Mouse (Mus musculus): ENCODE results near the gene Fam160a2. TPM values are rescaled to one million over a fixed set of nuclear protein-coding genes. Genes with fewer than 3 reads are reported as not detected.
"Not testable (repeated sequence)": the region's sequence is repeated elsewhere in the genome, so short reads cannot be mapped to it uniquely, and the experiment has no call there.

Fam160a2 gene
- total RNA-seq, 2 experiments from 2014 or later, result 9.6 to 12.2 TPM

DNA sequence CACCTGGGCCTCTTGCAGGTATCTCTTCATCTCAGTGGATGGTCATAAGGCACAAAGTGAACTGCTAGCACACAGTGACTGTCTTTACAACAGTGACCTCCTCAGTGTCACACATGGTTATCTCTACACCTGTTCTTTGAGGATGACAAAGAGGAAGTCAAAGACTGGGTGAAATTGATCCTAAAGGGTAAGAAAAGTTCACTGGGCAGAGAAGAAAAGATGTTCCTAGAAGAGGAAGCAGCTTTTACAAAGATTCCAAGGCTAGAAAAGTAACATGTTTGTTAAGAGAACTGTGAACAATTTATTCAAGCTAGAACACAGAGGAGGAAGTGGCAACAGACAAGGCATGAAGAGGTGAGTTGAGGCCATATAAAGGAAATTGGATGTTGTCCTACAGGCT lies 3.7 kb downstream of the Fam160a2 start:
- intact Hi-C loops (cut with DNase I; ENCODE audit: low total_unique reads), result no loop called here
- no peak for DNase-seq

DNA sequence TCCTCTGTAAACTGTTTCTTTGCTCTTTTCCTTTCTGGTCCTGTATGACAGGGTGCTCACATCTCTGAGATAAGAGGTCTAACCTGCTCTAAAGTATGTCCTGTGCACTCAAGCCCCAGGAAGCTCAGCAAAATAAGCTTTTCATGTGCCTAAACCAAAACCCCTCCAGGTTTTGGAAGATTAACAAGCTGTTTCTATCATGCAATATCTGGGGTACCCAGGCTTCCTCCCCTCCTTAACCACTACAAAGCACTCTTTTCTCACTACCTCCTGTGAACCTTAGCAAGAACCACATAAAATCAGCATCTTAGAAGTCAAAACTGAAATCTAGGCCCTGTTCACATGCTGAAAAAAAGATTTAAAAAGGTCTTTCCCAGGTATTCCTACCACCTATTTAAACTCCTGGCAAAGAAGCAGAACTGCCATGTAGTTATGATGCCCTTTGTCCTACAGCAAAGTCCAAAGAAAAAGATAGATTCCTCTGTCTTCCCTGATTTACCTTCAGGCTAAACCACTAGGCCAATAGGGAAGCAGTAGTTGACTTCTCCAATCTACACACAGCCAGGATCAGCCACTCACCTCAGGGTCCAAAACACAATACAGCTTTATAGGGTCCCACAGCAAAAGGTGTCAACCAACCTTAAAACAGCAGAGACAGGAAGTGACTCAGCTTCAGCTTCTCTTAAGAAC lies 4.6 kb downstream of the Fam160a2 start:
- intact Hi-C loops (cut with DNase I; ENCODE audit: low total_unique reads), result no loop called here
- DNase-seq, result no peak

DNA sequence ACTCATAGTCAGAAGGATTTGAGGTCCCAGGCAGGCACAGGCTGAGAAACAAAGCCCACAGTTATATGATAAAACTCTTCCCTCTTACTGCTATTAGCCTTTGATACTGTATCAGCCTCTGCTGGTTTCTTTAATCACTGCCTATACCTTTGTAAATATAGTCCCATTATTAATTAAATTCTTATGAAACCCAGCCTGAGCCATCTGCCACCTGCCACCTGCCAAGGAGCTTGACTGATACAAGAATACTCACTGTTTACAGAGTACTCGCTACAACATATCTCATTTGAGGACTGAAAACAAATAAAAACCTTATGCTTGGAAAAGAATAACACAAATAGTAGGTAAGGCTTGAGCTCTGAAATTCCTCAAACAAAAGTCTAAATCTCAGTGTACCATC lies 5.2 kb downstream of the Fam160a2 start:
- intact Hi-C loops (cut with DNase I; ENCODE audit: low total_unique reads), result no loop called here

DNA sequence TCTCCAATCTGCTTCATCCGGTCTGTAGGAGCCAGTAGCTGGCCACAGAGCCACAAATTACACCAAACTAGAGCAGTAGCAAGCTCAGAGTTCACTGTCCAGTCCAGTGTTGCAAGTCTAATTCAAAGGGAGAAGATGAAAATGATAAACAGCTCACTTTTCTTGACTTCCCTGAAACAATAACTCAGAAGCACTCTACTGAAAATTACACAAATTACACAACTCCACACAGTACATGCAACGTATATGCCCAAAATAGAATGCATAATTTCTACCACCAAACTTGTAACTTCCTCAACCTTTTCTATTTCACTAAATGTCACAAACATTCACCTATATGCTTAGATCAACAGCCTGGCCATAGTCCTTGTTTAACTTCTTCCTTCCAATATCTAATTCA lies 9.6 kb downstream of the Fam160a2 start:
- intact Hi-C loops (cut with DNase I; ENCODE audit: low total_unique reads), result no loop called here
- no peak for DNase-seq

More for the DNA sequence above, 5.2 kb downstream of the Fam160a2 start:
- no peak for DNase-seq

DNA sequence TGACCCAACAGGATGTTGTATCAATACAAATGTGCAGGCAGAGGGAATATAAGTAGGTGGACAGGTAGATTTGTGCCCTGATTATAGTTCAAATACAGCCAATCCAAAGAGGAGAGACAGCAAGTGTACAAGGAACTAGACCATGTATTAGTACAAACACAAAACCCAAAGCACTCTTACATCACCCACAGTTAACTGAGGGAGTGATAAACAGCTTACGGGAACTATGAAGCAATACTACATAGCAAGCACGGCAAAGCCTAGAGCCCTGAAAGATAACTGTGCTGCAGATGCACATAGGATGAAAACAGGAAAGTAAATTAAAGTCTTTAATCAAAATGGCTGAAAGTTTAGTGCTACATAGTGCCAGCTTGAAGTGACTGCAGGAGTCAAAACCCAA lies 12.2 kb downstream of the Fam160a2 start:
- intact Hi-C loops (cut with DNase I; ENCODE audit: low total_unique reads), result no loop called here
- DNase-seq, result no peak

DNA sequence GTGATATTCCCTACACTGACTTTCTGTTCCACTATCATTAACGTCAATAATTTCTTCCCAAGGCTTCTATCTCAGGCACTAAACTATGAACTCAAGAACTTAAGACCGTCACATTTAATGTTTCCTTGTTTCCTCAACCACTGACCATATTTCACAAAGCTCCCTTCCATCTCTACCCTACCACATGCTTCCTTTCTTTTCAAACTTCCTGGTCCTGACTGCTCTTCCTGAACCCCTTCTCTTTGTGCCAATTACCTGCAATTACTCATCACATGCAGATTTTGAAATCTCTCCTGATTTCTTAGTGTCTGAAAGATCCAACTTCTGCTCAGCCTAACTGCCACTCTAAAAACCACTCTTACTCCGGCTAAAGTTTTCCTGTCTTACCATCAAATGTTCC lies 19.5 kb downstream of the Fam160a2 start:
- intact Hi-C loops (cut with DNase I; ENCODE audit: low total_unique reads), result no loop called here
- no peak for DNase-seq

- intact Hi-C loops (cut with DNase I; ENCODE audit: low total_unique reads), result no loop called here
- DNase-seq, result no peak
Measured at GRCm38 (mm10) chr7:105374866-105375265, 25.0 kb downstream of the Fam160a2 start, which contains the start of gene Gm5901. Gene Gm5901 (plus strand): TSS chr7:105375038.

DNA sequence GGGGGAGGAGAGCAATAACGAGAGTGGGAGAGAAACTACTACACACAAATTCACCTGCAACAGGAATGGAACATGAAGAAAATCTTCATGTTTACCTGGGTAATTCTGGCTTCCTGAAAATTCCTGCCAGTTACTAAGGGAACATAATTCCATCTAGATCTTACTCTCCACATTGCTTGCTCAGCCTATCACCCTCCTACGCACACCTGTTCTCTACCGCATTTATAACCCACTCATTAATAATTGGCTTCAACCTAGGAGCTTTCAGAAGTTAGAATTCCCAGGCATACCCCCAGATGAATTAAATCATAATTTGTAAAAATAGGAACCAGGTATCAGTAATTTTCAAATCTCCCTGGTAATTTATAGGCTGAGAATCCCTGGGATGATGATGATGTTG lies 25.9 kb downstream of the Fam160a2 start:
- intact Hi-C loops (cut with DNase I; ENCODE audit: low total_unique reads), result no loop called here
- no peak for DNase-seq

GRCm38 (mm10) chr7:105373509-105373908 lies 26.3 kb downstream of the Fam160a2 start:
- intact Hi-C loops (cut with DNase I; ENCODE audit: low total_unique reads), result no loop called here
- no peak for DNase-seq

- no peak for DNase-seq
- intact Hi-C loops (cut with DNase I; ENCODE audit: low total_unique reads), result no loop called here
Measured at GRCm38 (mm10) chr7:105372912-105373311, 26.9 kb downstream of the Fam160a2 start.

GRCm38 (mm10) chr7:105368521-105368920 lies 31.3 kb downstream of the Fam160a2 start:
- intact Hi-C loops (cut with DNase I; ENCODE audit: low total_unique reads), result no loop called here
- DNase-seq, result no peak

GRCm38 (mm10) chr7:105367930-105368329 lies 31.9 kb downstream of the Fam160a2 start, which contains the start of gene Olfr692:
Gene Olfr692 (plus strand): TSS chr7:105368230.
- intact Hi-C loops (cut with DNase I; ENCODE audit: low total_unique reads), result no loop called here

GRCm38 (mm10) chr7:105367268-105367667 lies 32.6 kb downstream of the Fam160a2 start:
- intact Hi-C loops (cut with DNase I; ENCODE audit: low total_unique reads), result no loop called here
- no peak for DNase-seq

More at GRCm38 (mm10) chr7:105367930-105368329, 31.9 kb downstream of the Fam160a2 start, which contains the start of gene Olfr692:
- DNase-seq, result no peak

DNA sequence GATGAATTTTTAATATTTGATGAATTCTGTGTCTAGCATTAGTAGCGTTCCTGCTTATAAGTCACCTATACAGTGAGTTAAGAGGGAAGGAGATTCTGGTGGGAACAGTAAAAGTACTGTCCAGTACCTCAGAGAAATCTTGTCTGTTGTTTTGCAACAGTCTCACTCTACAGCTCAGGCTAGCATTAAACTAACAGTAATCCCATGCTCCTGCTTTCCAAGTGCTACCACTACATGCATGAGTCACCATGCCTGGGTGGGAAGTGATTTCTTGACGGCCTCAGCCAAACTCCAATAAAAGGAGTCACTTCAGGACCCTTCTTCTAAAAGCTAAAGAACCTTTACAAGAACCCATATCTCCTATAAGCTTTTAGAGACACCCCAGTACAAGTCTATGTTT lies 38.1 kb downstream of the Fam160a2 start:
- intact Hi-C loops (cut with DNase I; ENCODE audit: low total_unique reads), result no loop called here
- no peak for DNase-seq

GRCm38 (mm10) chr7:105356487-105356886 lies 43.4 kb downstream of the Fam160a2 start:
- DNase-seq; intact Hi-C loops (cut with DNase I; ENCODE audit: low total_unique reads): not testable (repeated sequence)

DNA sequence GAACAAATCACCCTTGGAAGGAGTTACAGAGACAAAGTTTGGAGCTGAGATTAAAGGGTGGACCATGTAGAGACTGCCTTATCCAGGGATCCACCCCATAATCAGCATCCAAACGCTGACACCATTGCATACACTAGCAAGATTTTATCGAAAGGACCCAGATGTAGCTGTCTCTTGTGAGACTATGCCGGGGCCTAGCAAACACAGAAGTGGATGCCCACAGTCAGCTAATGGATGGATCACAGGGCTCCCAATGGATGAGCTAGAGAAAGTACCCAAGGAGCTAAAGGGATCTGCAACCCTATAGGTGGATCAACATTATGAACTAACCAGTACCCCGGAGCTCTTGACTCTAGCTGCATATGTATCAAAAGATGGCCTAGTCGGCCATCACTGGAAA lies 43.8 kb downstream of the Fam160a2 start:
- intact Hi-C loops (cut with DNase I; ENCODE audit: low total_unique reads); DNase-seq: not testable (repeated sequence)

- DNase-seq, result no peak
- intact Hi-C loops (cut with DNase I; ENCODE audit: low total_unique reads), result no loop called here
Measured at GRCm38 (mm10) chr7:105342752-105343151, 57.1 kb downstream of the Fam160a2 start.

DNA sequence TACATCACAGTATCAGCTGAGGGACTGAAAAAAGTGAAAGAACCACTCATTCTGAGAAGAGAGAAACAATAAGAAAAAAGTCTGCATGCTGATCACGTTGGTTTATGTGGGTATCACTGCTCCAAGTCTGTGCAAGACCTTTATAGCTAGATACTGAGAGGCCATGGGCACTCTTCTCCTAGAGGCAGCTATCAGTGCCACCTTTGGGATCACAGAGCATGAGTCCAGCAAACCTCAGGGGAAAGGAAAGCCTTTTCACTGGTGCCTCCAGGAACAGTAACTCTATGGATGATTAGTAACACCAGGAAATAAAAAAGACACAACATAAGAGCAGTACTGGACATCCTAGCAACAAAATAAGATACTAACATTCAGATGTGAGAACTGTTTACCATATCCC lies 57.7 kb downstream of the Fam160a2 start, which contains the start of gene Olfr691:
Gene Olfr691, minus strand, starts transcription at position 101 of the 400 bp plus-strand sequence.
- intact Hi-C loops (cut with DNase I; ENCODE audit: low total_unique reads), result no loop called here
- no peak for DNase-seq

DNA sequence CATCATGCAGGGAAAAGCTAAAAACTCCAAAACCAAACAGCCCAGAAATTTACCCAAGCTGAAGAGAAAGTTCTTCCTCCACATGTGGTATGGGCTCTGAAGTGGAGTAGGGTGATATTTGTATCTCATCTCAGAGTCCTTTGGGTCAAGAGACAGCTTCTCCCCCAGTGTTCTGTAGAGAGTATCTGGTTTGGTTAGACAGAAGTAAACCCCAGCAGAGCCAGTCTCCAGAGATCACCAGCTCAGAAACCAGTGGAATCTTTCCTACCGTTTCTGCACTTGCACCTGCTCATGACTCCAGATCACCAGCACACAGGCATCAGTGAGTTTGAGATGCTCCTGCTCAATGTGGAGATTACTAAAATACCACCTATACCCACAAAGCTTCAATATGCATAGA lies 65.8 kb downstream of the Fam160a2 start, which contains the start of gene Olfr690:
Gene Olfr690, minus strand, starts transcription at position 101 of the 400 bp plus-strand sequence.
- DNase-seq, result no peak
- intact Hi-C loops (cut with DNase I; ENCODE audit: low total_unique reads), result no loop called here

DNA sequence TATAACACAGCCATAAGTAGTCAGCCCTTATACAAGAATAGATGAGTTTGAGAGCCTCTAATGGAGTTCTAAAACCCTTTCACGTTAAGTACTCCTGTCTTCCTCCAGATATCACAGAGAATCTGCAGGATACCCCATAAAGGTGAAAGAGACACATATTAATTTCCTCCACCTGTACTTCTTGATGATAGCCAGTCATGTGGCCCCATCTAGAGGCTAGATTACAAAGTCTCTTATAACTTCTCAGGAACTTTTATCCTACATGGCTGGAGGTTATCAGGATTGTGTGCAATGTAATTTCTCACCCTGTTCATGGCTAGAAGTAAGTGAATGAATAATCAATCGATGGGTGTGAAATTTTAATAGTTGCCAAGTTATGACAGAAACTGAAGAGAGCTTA lies 74.6 kb downstream of the Fam160a2 start:
- no peak for DNase-seq
- intact Hi-C loops (cut with DNase I; ENCODE audit: low total_unique reads), result no loop called here
